Mouse (Mus musculus) stomach, embryonic 16.5 days (tissue): ENCODE results near the gene Hnrnpa2b1. TPM values are rescaled to one million over a fixed set of nuclear protein-coding genes. Genes with fewer than 3 reads are reported as not detected.

Experiments
- ATAC-seq: fragments of 200-750 bp; cut with Nextera tagmentation; 2 replicates; pipeline ENCODE4 v1.8.0; 2017; ENCODE audit warnings: moderate number of reproducible peaks, moderate TSS enrichment; ENCODE audit not compliant: insufficient read depth, low FRiP score
- H3K27ac ChIP-seq: fragments of 300-500 bp; sonication (generic); 2 replicates; pipeline ENCODE4 v1.5.1; 2014; ENCODE audit warnings: low read length
- H3K27me3 ChIP-seq: fragments of 300-500 bp; sonication (generic); 2 replicates; pipeline ENCODE4 v1.6.1; 2014; ENCODE audit warnings: low read length, control low read depth, mixed read lengths; ENCODE audit not compliant: control insufficient read depth, insufficient read depth
- H3K36me3 ChIP-seq: fragments of 300-500 bp; sonication (generic); 2 replicates; pipeline ENCODE4 v1.6.1; 2014; ENCODE audit warnings: low read length; ENCODE audit not compliant: control insufficient read depth, insufficient read depth
- H3K4me1 ChIP-seq: fragments of 300-500 bp; sonication (generic); 2 replicates; pipeline ENCODE4 v1.6.1; 2014; ENCODE audit warnings: low read length, control low read depth, mixed read lengths; ENCODE audit not compliant: control insufficient read depth, insufficient read depth
- H3K4me2 ChIP-seq: fragments of 300-500 bp; sonication (generic); 2 replicates; pipeline ENCODE4 v1.6.1; 2014; ENCODE audit warnings: low read depth, low read length, mixed read lengths
- H3K4me3 ChIP-seq: fragments of 300-500 bp; sonication (generic); replicated peaks from 2 replicates; pipeline ENCODE4 v1.5.1; 2014; ENCODE audit warnings: mild to moderate bottlenecking, low read length
- H3K9ac ChIP-seq: fragments of 300-500 bp; sonication (generic); 2 replicates; pipeline ENCODE4 v1.6.1; 2014; ENCODE audit warnings: low read length
- H3K9me3 ChIP-seq: fragments of 300-500 bp; sonication (generic); replicated peaks from 2 replicates; pipeline ENCODE4 v1.6.1; 2016; ENCODE audit warnings: low read length, control low read depth; ENCODE audit not compliant: control insufficient read depth
- WGBS: fragments of 180-500 bp; shearing (Covaris S2); extraction: QIAGEN DNeasy Blood & Tissue Kit; methylation state at CpG from one replicate; pipeline ENCODE4 v1.1.7; 2014; 5-methylcytosine and 5-hydroxymethylcytosine counted together
- polyA plus RNA-seq: library from polyadenylated mRNA; unstranded; fragments of >200 nt; fragmentation: Nextera tagmentation; extraction: Ambion mirVana; gene quantifications from 2 replicates; pipeline ENCODE4 v1.2.1, GENCODE M21; 2015

Hnrnpa2b1 gene
- polyA plus RNA-seq, result 1,433 and 1,504 TPM in 2 replicates

GRCm38 (mm10) chr6:51469715-51470310 is at the start of gene Hnrnpa2b1:
Gene Hnrnpa2b1, minus strand, starts transcription at chr6:51469894.
- peak within 1 kb of the TSS; percentile 48 for H3K4me2 ChIP-seq
- H3K9me3 ChIP-seq, result no peaks in the 10 kb centered on the region
- peak within 1 kb of the TSS; percentile 98 for H3K4me3 ChIP-seq
- peak within 1 kb of the TSS; percentile 100 for H3K27ac ChIP-seq
- peaks cover 25% of the 10 kb centered on the region for H3K4me1 ChIP-seq
- H3K9ac ChIP-seq, result peak within 1 kb of the TSS; percentile 99
- ATAC-seq, result peak; percentile 93
- WGBS, result under 1% methylated on average over 63 of the region's 63 CpGs
- H3K36me3 ChIP-seq, result peaks cover 13% of the 10 kb centered on the region; the same call in 1 of the 2 replicates
- H3K27me3 ChIP-seq, result no peaks in the 10 kb centered on the region

- H3K36me3 ChIP-seq, result no peaks in the 10 kb centered on the region
- ATAC-seq, result no peak
- no peak overlapping the region for H3K27ac ChIP-seq
- H3K9ac ChIP-seq, result no peak overlapping the region
- H3K4me1 ChIP-seq, result no peaks in the 10 kb centered on the region
- peaks cover 8% of the 10 kb centered on the region for H3K9me3 ChIP-seq
- no peak overlapping the region for H3K4me2 ChIP-seq
- no peak overlapping the region for H3K4me3 ChIP-seq
- 90% methylated on average over 7 of the region's 7 CpGs for WGBS
- no peaks in the 10 kb centered on the region for H3K27me3 ChIP-seq
Observed at GRCm38 (mm10) chr6:51514860-51515259, 45.2 kb upstream of the Hnrnpa2b1 start.

GRCm38 (mm10) chr6:51513745-51514144 is 44.1 kb upstream of the Hnrnpa2b1 start:
- Histone ChIP-seq H3K9me3 (peaks cover 8% of the 10 kb centered on the region), H3K4me3 (no peak overlapping the region), H3K4me1 (no peaks in the 10 kb centered on the region), H3K27ac (no peak overlapping the region), H3K36me3 (no peaks in the 10 kb centered on the region), H3K27me3 (no peaks in the 10 kb centered on the region), H3K9ac (no peak overlapping the region), H3K4me2 (no peak overlapping the region)
- peak; percentile 80 for ATAC-seq
- WGBS, result 56% methylated on average over 3 of the region's 3 CpGs

- Histone ChIP-seq H3K27ac (no peak overlapping the region), H3K36me3 (no peaks in the 10 kb centered on the region), H3K4me3 (no peak overlapping the region), H3K9ac (no peak overlapping the region), H3K27me3 (no peaks in the 10 kb centered on the region), H3K9me3 (no peaks in the 10 kb centered on the region), H3K4me2 (no peak overlapping the region), H3K4me1 (no peaks in the 10 kb centered on the region)
- 72% methylated on average over 1 of the region's 1 CpGs for WGBS
- ATAC-seq, result no peak
Observed at GRCm38 (mm10) chr6:51510946-51511345, 41.3 kb upstream of the Hnrnpa2b1 start.

GRCm38 (mm10) chr6:51510094-51510493 is 40.4 kb upstream of the Hnrnpa2b1 start:
- Histone ChIP-seq H3K27me3 (no peaks in the 10 kb centered on the region), H3K4me1 (no peaks in the 10 kb centered on the region), H3K9me3 (no peaks in the 10 kb centered on the region), H3K36me3 (no peaks in the 10 kb centered on the region), H3K9ac (no peak overlapping the region), H3K4me2 (no peak overlapping the region), H3K4me3 (no peak overlapping the region), H3K27ac (no peak overlapping the region)
- WGBS, result 35% methylated on average over 5 of the region's 5 CpGs
- no peak for ATAC-seq

- no peaks in the 10 kb centered on the region for H3K9me3 ChIP-seq
- 30% methylated on average over 18 of the region's 18 CpGs for WGBS
- H3K9ac ChIP-seq, result peak overlapping the region; percentile 43
- no peaks in the 10 kb centered on the region for H3K4me1 ChIP-seq
- ATAC-seq, result peak; percentile 48; the same call in 1 of the 2 replicates
- no peaks in the 10 kb centered on the region for H3K36me3 ChIP-seq
- peak overlapping the region; percentile 49 for H3K4me2 ChIP-seq
- H3K27ac ChIP-seq, result no peak overlapping the region
- peak overlapping the region; percentile 32 for H3K4me3 ChIP-seq
- H3K27me3 ChIP-seq, result no peaks in the 10 kb centered on the region
Observed at GRCm38 (mm10) chr6:51508750-51509648, 39.3 kb upstream of the Hnrnpa2b1 start.

GRCm38 (mm10) chr6:51507556-51507955 is 37.9 kb upstream of the Hnrnpa2b1 start:
- Histone ChIP-seq H3K36me3 (no peaks in the 10 kb centered on the region), H3K4me2 (no peak overlapping the region), H3K27me3 (no peaks in the 10 kb centered on the region), H3K27ac (no peak overlapping the region), H3K9me3 (no peaks in the 10 kb centered on the region), H3K4me3 (no peak overlapping the region), H3K4me1 (no peaks in the 10 kb centered on the region), H3K9ac (no peak overlapping the region)
- no peak for ATAC-seq
- WGBS, result 60% methylated on average over 2 of the region's 2 CpGs

GRCm38 (mm10) chr6:51505671-51506070 is 36.0 kb upstream of the Hnrnpa2b1 start:
- H3K4me2 ChIP-seq, result no peak overlapping the region
- ATAC-seq, result peak; percentile 69; the same call in 1 of the 2 replicates
- WGBS, result 57% methylated on average over 1 of the region's 1 CpGs

More at GRCm38 (mm10) chr6:51505671-51506070, 36.0 kb upstream of the Hnrnpa2b1 start:
- Histone ChIP-seq H3K27ac (no peak overlapping the region), H3K9ac (no peak overlapping the region), H3K4me3 (no peak overlapping the region), H3K27me3 (no peaks in the 10 kb centered on the region), H3K36me3 (no peaks in the 10 kb centered on the region), H3K9me3 (no peaks in the 10 kb centered on the region), H3K4me1 (no peaks in the 10 kb centered on the region)
